Mouse (Mus musculus): ENCODE measurements at regions not wholly inside any gene's neighbourhood (a gene's known extent, or its start where the extent isn't known, plus 50 kb on each side); places are given as distances from the start of the nearest gene placed in this dataset.
"Not testable (repeated sequence)": the region's sequence is repeated elsewhere in the genome, so short reads cannot be mapped to it uniquely, and the experiment has no call there.

DNA sequence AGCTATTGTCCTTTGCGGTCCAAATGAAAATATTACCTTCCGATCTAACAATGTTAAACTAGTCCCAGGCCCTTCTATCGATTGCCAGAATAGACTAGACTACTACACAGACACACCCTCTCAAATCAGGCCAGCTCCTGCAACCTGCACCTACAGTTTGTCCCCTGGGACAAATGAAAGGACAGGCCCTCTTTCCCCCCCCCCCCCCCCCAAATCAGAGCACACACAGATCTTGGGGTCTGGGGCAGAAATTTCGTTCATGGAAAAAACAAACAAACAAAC lies 77.8 kb downstream of the BC107364 start:
- not testable (repeated sequence) for H3K36me3 ChIP-seq (ENCODE audit: control insufficient read depth, insufficient read depth, low read length); DNase-seq; H3K27ac ChIP-seq (ENCODE audit: insufficient read depth, low read depth, low read length); H3K4me3 ChIP-seq (ENCODE audit: insufficient read depth, low read depth, low read length); H3K27me3 ChIP-seq (replicated peaks; ENCODE audit: control insufficient read depth, insufficient read depth, low read length); H3K4me1 ChIP-seq (ENCODE audit: control insufficient read depth, insufficient read depth, low read length)
- no CpG with 5 or more reads among the region's 4 CpGs for WGBS

DNA sequence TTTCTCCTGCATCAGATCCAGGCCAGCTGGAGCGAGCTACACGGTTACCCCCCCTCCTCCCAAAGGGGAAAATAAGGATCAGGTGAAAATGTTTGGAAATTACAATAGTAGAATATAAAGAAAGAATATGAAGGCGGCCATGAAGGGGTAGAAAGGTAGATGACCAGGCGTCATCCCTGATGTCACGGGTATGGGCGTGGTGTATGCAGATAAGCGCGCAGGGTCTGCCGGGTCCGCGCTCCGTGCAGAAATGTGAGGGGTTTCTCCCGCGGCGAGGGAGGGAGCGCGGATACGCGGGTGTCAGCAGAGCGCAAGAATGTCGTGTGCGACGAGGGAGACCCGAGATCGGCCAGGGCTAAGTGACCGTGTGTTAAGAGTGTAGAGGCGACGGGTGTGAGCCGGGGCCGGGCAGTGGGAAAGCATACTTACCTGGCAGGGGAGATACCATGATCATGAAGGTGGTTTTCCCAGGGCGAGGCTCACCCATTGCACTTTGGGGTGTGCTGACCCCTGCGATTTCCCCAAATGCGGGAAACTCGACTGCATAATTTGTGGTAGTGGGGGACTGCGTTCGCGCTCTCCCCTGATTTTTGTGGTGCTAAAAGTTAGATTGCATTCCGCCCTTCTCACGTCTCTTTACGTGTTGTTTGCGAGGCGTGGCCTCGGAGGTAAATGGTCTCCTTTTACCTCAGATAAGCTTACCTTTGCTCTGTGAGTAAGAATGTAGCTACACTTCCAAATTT lies 78.3 kb downstream of the BC107364 start:
- not testable (repeated sequence) for H3K36me3 ChIP-seq (ENCODE audit: control insufficient read depth, insufficient read depth, low read length); H3K4me1 ChIP-seq (ENCODE audit: control insufficient read depth, insufficient read depth, low read length); H3K4me3 ChIP-seq (ENCODE audit: insufficient read depth, low read depth, low read length); H3K27ac ChIP-seq (ENCODE audit: insufficient read depth, low read depth, low read length); DNase-seq; H3K27me3 ChIP-seq (replicated peaks; ENCODE audit: control insufficient read depth, insufficient read depth, low read length)
- WGBS: 17% methylated on average over 2 of the region's 43 CpGs

DNA sequence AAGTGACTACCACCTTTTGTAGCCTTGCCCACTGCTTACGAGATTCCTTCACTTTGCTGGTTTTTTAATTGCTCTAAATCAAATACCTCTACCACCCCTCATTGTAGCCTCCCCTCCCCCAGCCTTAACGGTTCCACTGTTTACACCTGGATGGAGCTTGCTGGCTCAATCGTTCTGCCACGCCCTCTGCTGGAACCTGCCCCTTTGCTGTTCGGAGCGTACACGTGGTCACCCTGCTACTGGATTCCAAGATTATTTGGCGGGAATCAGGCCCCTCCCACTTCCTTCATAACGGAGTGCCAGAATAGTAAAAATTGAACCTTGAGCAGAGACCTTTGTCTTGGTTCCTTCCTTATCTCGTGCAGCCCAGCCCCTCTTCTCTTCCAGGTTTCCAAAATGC lies 68.8 kb upstream of the Fcgr1 start:
- H3K4me1 ChIP-seq (ENCODE audit: control insufficient read depth, insufficient read depth, low read length); DNase-seq; H3K4me3 ChIP-seq (ENCODE audit: insufficient read depth, low read depth, low read length); H3K27ac ChIP-seq (ENCODE audit: insufficient read depth, low read depth, low read length); H3K36me3 ChIP-seq (ENCODE audit: control insufficient read depth, insufficient read depth, low read length); H3K27me3 ChIP-seq (replicated peaks; ENCODE audit: control insufficient read depth, insufficient read depth, low read length): not testable (repeated sequence)
- 26% methylated on average over 10 of the region's 10 CpGs for WGBS

DNA sequence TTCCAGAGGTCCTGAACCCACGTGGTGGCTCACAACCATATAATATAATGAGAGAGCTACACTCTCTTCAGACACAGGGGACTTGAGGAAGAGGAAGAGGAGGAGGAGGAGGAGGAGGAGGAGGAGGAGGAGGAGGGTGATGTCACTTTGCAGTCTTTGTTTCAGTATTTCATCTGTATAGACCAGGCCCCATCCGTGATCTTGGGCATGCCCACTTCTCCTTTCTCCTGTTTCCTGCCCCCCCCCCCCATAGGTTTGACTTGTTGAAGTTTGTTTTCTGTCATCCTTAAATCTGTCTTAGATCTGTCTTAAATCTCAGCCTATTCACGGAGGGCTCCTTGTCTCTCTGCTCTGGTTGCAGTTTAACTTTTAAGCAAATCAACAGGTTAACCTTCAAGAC lies 67.0 kb upstream of the Fcgr1 start:
- no peaks in the 10 kb centered on the region for H3K36me3 ChIP-seq (ENCODE audit: control insufficient read depth, insufficient read depth, low read length)
- 59% methylated on average over 3 of the region's 3 CpGs for WGBS
- no peaks in the 10 kb centered on the region; the same call in 1 of the 2 replicates for H3K27me3 ChIP-seq (replicated peaks; ENCODE audit: control insufficient read depth, insufficient read depth, low read length)
- no peak overlapping the region for H3K4me3 ChIP-seq (ENCODE audit: insufficient read depth, low read depth, low read length)
- H3K4me1 ChIP-seq (ENCODE audit: control insufficient read depth, insufficient read depth, low read length): no peaks in the 10 kb centered on the region
- TF ChIP-seq CTCF (conservative IDR thresholded peaks at IDR 0.05; ENCODE audit: insufficient read depth, insufficient read length, low read depth, low read length) (no peak), POLR2A (IDR thresholded peaks at IDR 0.05; ENCODE audit: low read depth, low read length) (no peak)
- DNase-seq: peak; percentile 2
- no peak overlapping the region for H3K27ac ChIP-seq (ENCODE audit: insufficient read depth, low read depth, low read length)

DNA sequence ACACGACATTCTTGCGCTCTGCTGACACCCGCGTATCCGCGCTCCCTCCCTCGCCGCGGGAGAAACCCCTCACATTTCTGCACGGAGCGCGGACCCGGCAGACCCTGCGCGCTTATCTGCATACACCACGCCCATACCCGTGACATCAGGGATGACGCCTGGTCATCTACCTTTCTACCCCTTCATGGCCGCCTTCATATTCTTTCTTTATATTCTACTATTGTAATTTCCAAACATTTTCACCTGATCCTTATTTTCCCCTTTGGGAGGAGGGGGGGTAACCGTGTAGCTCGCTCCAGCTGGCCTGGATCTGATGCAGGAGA lies 66.4 kb upstream of the Fcgr1 start:
- WGBS: 10% methylated on average over 2 of the region's 21 CpGs
- H3K27ac ChIP-seq (ENCODE audit: insufficient read depth, low read depth, low read length); DNase-seq; H3K4me1 ChIP-seq (ENCODE audit: control insufficient read depth, insufficient read depth, low read length); H3K4me3 ChIP-seq (ENCODE audit: insufficient read depth, low read depth, low read length); H3K36me3 ChIP-seq (ENCODE audit: control insufficient read depth, insufficient read depth, low read length); H3K27me3 ChIP-seq (replicated peaks; ENCODE audit: control insufficient read depth, insufficient read depth, low read length): not testable (repeated sequence)

DNA sequence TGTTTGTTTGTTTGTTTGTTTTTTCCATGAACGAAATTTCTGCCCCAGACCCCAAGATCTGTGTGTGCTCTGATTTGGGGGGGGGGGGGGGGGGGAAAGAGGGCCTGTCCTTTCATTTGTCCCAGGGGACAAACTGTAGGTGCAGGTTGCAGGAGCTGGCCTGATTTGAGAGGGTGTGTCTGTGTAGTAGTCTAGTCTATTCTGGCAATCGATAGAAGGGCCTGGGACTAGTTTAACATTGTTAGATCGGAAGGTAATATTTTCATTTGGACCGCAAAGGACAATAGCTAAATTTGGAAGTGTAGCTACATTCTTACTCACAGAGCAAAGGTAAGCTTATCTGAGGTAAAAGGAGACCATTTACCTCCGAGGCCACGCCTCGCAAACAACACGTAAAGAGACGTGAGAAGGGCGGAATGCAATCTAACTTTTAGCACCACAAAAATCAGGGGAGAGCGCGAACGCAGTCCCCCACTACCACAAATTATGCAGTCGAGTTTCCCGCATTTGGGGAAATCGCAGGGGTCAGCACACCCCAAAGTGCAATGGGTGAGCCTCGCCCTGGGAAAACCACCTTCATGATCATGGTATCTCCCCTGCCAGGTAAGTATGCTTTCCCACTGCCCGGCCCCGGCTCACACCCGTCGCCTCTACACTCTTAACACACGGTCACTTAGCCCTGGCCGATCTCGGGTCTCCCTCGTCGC lies 65.9 kb upstream of the Fcgr1 start:
- H3K4me1 ChIP-seq (ENCODE audit: control insufficient read depth, insufficient read depth, low read length); H3K36me3 ChIP-seq (ENCODE audit: control insufficient read depth, insufficient read depth, low read length); DNase-seq; H3K27me3 ChIP-seq (replicated peaks; ENCODE audit: control insufficient read depth, insufficient read depth, low read length); H3K4me3 ChIP-seq (ENCODE audit: insufficient read depth, low read depth, low read length); H3K27ac ChIP-seq (ENCODE audit: insufficient read depth, low read depth, low read length): not testable (repeated sequence)
- no CpG with 5 or more reads among the region's 26 CpGs for WGBS

DNA sequence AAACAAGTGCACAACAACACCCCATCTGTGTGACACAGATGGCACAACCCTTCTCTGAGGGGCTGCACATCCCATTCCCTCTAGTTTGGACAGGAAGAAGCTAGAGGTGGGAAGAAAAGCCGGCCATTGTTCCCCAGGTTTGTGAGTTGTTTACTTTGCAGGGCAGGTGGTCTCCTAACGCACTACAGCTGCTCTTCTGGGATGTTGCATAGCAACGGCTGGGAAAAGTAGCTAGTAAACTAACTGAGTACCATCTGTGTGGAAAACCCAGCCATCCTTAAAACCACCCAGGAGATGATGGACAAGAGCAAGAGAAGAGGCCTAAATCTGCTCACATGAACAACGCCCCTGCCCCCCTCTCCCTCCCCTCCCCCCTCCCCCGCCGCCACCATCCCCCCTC lies 57.9 kb upstream of the Fcgr1 start:
- WGBS: no CpG with 5 or more reads among the region's 6 CpGs
- DNase-seq; H3K4me3 ChIP-seq (ENCODE audit: insufficient read depth, low read depth, low read length): not testable (repeated sequence)

DNA sequence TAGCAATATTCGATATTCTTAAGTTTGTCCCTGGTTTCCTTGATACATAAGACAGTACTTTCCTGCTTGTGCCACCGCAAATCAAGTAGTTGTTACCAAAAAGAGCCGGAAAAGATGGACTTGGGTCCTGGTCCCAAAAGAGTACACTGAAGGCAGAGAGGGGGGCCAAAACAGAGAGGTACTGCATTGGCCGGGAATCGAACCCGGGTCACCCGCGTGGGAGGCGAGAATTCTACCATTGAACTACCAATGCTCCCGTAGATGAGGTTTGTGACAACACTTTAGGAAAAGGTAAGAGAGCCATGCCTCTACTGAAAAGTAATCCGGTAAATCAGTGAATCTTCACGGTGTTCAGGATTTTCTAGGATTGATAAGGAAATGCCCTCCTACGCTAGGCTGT lies 57.2 kb upstream of the Fcgr1 start:
- DNase-seq; H3K27me3 ChIP-seq (replicated peaks; ENCODE audit: control insufficient read depth, insufficient read depth, low read length); H3K4me1 ChIP-seq (ENCODE audit: control insufficient read depth, insufficient read depth, low read length); H3K27ac ChIP-seq (ENCODE audit: insufficient read depth, low read depth, low read length); H3K36me3 ChIP-seq (ENCODE audit: control insufficient read depth, insufficient read depth, low read length); H3K4me3 ChIP-seq (ENCODE audit: insufficient read depth, low read depth, low read length): not testable (repeated sequence)
- no CpG with 5 or more reads among the region's 13 CpGs for WGBS

More for the DNA sequence above, 57.9 kb upstream of the Fcgr1 start:
- H3K4me1 ChIP-seq (ENCODE audit: control insufficient read depth, insufficient read depth, low read length); H3K27me3 ChIP-seq (replicated peaks; ENCODE audit: control insufficient read depth, insufficient read depth, low read length); H3K36me3 ChIP-seq (ENCODE audit: control insufficient read depth, insufficient read depth, low read length); H3K27ac ChIP-seq (ENCODE audit: insufficient read depth, low read depth, low read length): not testable (repeated sequence)

DNA sequence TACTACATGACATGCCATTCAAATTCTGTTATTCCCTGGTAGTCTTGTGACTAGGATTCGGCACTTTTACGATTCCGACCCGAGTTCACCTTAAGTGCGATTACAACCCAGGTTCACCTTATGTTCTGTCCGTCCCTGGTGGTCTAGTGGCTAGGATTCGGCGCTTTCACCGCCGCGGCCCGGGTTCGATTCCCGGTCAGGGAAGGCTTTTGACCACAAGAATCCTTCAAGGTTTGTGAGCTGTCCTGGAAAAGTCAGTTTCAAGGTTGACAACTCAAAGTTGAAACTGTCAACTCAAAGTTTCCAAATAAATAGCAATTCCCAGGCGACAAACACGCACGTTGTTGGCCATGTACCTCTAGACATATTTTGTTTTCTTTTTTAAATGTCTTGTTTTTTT lies 52.8 kb upstream of the Fcgr1 start:
- not testable (repeated sequence) for H3K36me3 ChIP-seq (ENCODE audit: control insufficient read depth, insufficient read depth, low read length); H3K4me3 ChIP-seq (ENCODE audit: insufficient read depth, low read depth, low read length); H3K4me1 ChIP-seq (ENCODE audit: control insufficient read depth, insufficient read depth, low read length); H3K27me3 ChIP-seq (replicated peaks; ENCODE audit: control insufficient read depth, insufficient read depth, low read length); DNase-seq; H3K27ac ChIP-seq (ENCODE audit: insufficient read depth, low read depth, low read length)
- no CpG with 5 or more reads among the region's 17 CpGs for WGBS
